Mouse (Mus musculus): ENCODE measurements at regions not wholly inside any gene's neighbourhood (a gene's known extent, or its start where the extent isn't known, plus 50 kb on each side); places are given as distances from the start of the nearest gene placed in this dataset.
"Not testable (repeated sequence)": the region's sequence is repeated elsewhere in the genome, so short reads cannot be mapped to it uniquely, and the experiment has no call there.

GRCm38 (mm10) chr10:33704245-33704644, 79.7 kb upstream of the Clvs2 start:
- TF ChIP-seq POLR2A, CTCF (IDR thresholded peaks at IDR 0.05; ENCODE audit: extremely low read depth, insufficient read depth, low read length): not testable (repeated sequence)

All from cortical plate, adult 2 months (tissue).